Mouse (Mus musculus): ENCODE data around the gene Chrnd.

The Chrnd gene

GRCm38 (mm10) chr1:87183998-87184750, 6.2 kb upstream of the Chrnd start:
- DNase-seq (ENCODE audit: low read depth in 2 of 2, low spot score in 2 of 2): no peak

GRCm38 (mm10) chr1:87184751-87185139, 5.7 kb upstream of the Chrnd start:
- peak; percentile 57 to 65 for DNase-seq (ENCODE audit: low read depth in 2 of 2, low spot score in 2 of 2)

- peak in 1 of 2 experiments; percentile 15 for DNase-seq (ENCODE audit: low read depth in 2 of 2, low spot score in 2 of 2)
These were observed 4.9 kb upstream of the Chrnd start for GRCm38 (mm10) chr1:87185526-87185925.

- peak in 1 of 2 experiments; percentile 3 for DNase-seq (ENCODE audit: low read depth in 2 of 2, low spot score in 2 of 2)
These were observed 4.0 kb upstream of the Chrnd start for GRCm38 (mm10) chr1:87186261-87187036.

- DNase-seq (ENCODE audit: low read depth in 2 of 2, low spot score in 2 of 2): peak; percentile 38 to 49
These were observed 3.4 kb upstream of the Chrnd start for GRCm38 (mm10) chr1:87187037-87187355.

GRCm38 (mm10) chr1:87197296-87197695, 6.9 kb downstream of the Chrnd start:
- no peak for DNase-seq (ENCODE audit: low read depth in 2 of 2, low spot score in 2 of 2)

GRCm38 (mm10) chr1:87198119-87199065, 8.0 kb downstream of the Chrnd start:
- no peak for DNase-seq (ENCODE audit: low read depth in 2 of 2, low spot score in 2 of 2)

- DNase-seq (ENCODE audit: low read depth in 2 of 2, low spot score in 2 of 2): no peak
These were observed 10.4 kb downstream of the Chrnd start for GRCm38 (mm10) chr1:87200811-87201210.

- DNase-seq (ENCODE audit: low read depth in 2 of 2, low spot score in 2 of 2): no peak
These were observed 11.4 kb downstream of the Chrnd start for GRCm38 (mm10) chr1:87201848-87202247.

GRCm38 (mm10) chr1:87203779-87204178, 13.4 kb downstream of the Chrnd start:
- DNase-seq (ENCODE audit: low read depth in 2 of 2, low spot score in 2 of 2): no peak

GRCm38 (mm10) chr1:87204465-87204864, 14.1 kb downstream of the Chrnd start, which contains the start of gene Chrng:
Gene Chrng (plus strand): TSS chr1:87204657.
- DNase-seq (ENCODE audit: low read depth in 2 of 2, low spot score in 2 of 2): no peak

GRCm38 (mm10) chr1:87205038-87205437, 14.6 kb downstream of the Chrnd start:
- no peak for DNase-seq (ENCODE audit: low read depth in 2 of 2, low spot score in 2 of 2)

GRCm38 (mm10) chr1:87205502-87205901, 15.1 kb downstream of the Chrnd start:
- no peak for DNase-seq (ENCODE audit: low read depth in 2 of 2, low spot score in 2 of 2)

GRCm38 (mm10) chr1:87206339-87206738, 15.9 kb downstream of the Chrnd start:
- no peak for DNase-seq (ENCODE audit: low read depth in 2 of 2, low spot score in 2 of 2)

GRCm38 (mm10) chr1:87211431-87211830, 21.0 kb downstream of the Chrnd start:
- no peak for DNase-seq (ENCODE audit: low read depth in 2 of 2, low spot score in 2 of 2)

- DNase-seq (ENCODE audit: low read depth in 2 of 2, low spot score in 2 of 2): peak; percentile 86 to 87
These were observed 23.6 kb downstream of the Chrnd start, which contains the start of gene Eif4e2 for GRCm38 (mm10) chr1:87213735-87214704. Gene Eif4e2 (plus strand): TSS chr1:87213914.

- DNase-seq (ENCODE audit: low read depth in 2 of 2, low spot score in 2 of 2): peak in 1 of 2 experiments; percentile 25
These were observed 24.3 kb downstream of the Chrnd start for GRCm38 (mm10) chr1:87214748-87215147.

GRCm38 (mm10) chr1:87217938-87218337, 27.5 kb downstream of the Chrnd start:
- DNase-seq (ENCODE audit: low read depth in 2 of 2, low spot score in 2 of 2): no peak

GRCm38 (mm10) chr1:87225739-87226138, 35.3 kb downstream of the Chrnd start:
- DNase-seq (ENCODE audit: low read depth in 2 of 2, low spot score in 2 of 2): no peak

All from CD8-positive naive resting alpha-beta T cell, adult 2 months (primary cell).